Mouse (Mus musculus) hindbrain, embryonic 12.5 days (tissue): ENCODE results near the gene Atp5e. TPM values are rescaled to one million over a fixed set of nuclear protein-coding genes. Genes with fewer than 3 reads are reported as not detected.

Experiments
- polyA plus RNA-seq: library from polyadenylated mRNA; unstranded; fragments of >200 nt; fragmentation: Nextera tagmentation; extraction: Ambion mirVana; gene quantifications from 2 replicates; pipeline ENCODE4 v1.2.1, GENCODE M21; 2016

Gene Atp5e
- polyA plus RNA-seq, 1 experiment from 2014 or later, result 802 TPM

Other genes starting within 250 kb of the Atp5e start
- 1,701 and 1,752 TPM in 2 replicates for gene Gnas, start 179.8 kb downstream of the Atp5e start, polyA plus RNA-seq
- 13.7 and 14.5 TPM in 2 replicates for gene Gm20721, start 117.4 kb downstream of the Atp5e start, polyA plus RNA-seq
- 144 and 154 TPM in 2 replicates for gene Nelfcd, start 48.3 kb downstream of the Atp5e start, polyA plus RNA-seq
- 88.4 and 88.8 TPM in 2 replicates for gene Ctsz, start 25.1 kb downstream of the Atp5e start, polyA plus RNA-seq
- gene Tubb1, start 13.4 kb downstream of the Atp5e start, polyA plus RNA-seq, result 3.3 and 3.4 TPM in 2 replicates
- gene Prelid3b, start 9.0 kb upstream of the Atp5e start, polyA plus RNA-seq, result 95.5 and 102 TPM in 2 replicates
- 0.03 TPM in 1 of 2 replicates, not detected in the other for gene Zfp831, start 179.4 kb upstream of the Atp5e start, polyA plus RNA-seq